Mouse (Mus musculus) left cerebral cortex, adult 11 months (tissue): Measurements from ENCODE around the gene Tubb2b.

ENCODE experiments used
- DNase-seq: peaks from one replicate; pipeline ENCODE4 v3.0.0; 2022; ENCODE audit warnings: low spot score

Gene Tubb2b

GRCm38 (mm10) chr13:34130226-34130731, at the start of gene Tubb2b:
Gene Tubb2b, minus strand, starts transcription at chr13:34130466.
- peak; percentile 66 for DNase-seq

GRCm38 (mm10) chr13:34174025-34174424, 43.8 kb upstream of the Tubb2b start:
- no peak for DNase-seq

DNA sequence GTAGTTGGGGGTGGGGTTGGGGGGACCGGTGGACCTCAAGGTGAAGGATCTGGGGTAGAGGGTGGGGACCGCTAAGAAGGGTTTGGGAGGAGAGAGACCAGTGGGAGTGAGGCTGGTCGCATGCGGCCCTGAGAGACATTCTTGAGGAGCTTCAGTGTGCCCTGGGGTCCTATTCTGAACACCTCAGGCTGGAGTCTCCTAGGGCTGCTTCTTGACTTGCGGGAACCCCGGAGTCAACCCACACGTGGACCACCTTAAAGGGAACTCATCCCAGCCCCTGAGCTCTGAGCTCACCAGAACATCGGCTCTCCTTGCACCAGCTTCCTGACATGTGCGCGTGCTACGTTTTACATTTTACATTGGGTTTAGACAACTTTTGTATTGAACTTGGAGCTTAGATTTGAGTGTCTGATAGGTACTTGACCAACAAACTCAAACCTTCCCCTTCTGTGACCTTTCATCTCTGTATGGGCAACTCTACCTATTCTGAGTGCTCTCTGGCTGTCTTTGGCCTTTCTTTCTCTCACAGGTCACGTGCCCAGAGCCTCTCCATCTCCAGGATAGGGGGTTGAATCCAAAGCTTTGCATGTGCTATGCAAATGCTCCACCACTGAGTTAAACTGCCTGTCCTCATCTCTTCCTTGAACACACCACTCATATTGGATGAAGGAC, 33.2 kb upstream of the Tubb2b start:
- DNase-seq = no peak

DNA sequence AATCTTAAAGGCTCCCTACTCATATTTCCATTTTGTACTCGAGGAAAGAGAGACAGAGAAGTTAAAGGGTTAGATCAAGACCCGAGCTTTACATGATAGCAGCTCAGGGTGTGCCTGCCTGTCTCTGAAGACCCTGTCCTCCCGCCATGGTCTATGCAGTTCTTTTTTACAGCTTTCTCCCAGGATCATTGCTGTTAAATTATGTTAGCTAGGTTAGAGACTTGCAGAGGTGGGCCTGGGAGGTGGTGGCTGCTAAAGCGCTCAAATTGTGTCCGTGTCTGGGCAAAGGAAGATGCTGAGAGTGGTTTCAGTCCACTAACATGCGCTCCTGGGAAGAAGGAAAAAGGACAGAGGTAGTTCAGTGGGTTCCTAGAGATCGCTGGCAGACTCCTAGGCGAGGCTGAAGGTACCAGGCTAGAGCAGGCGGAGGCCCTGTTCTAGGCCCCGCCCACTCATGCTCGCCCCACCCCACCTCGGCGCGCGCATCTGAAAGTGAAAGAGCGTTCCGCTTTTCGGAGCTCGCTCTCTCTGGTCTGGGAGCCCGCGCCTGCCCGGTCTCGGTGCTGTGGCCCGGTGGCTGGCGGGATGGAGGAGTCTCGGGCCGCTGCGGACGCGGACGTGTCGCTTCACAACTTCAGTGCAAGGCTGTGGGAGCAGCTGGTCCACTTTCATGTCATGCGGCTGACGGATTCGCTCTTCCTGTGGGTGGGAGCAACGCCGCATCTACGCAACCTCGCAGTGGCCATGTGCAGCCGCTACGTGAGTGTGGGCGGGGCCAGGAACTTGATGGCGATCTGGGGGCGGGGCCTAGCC, 32.4 kb upstream of the Tubb2b start, which contains the start of gene Psmg4:
Gene Psmg4 (plus strand): TSS at position 474 of the 813 bp plus-strand sequence.
- DNase-seq = peak; percentile 90

- no peak for DNase-seq
These were observed 29.7 kb upstream of the Tubb2b start for GRCm38 (mm10) chr13:34159926-34160325.

DNA sequence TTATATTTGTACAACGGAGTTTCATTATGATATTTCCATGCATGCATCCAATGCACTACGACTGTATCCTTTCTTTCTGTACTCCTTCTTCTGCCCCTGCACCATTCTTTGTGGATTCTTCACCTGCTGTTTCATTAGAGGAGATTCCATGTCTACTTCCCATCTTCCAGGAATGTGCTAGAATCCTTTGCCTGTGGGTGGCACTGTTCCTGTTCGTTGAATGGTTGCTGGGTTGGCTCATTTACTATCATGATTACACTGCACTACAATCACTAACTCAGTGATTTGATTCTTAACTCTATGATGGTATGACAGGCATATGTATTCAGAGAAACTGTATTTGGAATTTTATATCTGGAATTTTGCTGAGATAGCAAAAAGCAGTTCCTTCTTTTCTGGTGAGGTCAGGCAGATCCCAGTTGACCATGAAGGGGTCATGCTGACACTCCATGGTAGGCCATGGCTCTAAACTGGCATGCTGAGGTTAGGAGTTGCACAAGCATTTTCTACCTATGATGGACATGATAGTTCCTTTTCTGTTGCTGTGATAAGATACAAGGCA, 27.4 kb upstream of the Tubb2b start:
- DNase-seq = no peak

DNA sequence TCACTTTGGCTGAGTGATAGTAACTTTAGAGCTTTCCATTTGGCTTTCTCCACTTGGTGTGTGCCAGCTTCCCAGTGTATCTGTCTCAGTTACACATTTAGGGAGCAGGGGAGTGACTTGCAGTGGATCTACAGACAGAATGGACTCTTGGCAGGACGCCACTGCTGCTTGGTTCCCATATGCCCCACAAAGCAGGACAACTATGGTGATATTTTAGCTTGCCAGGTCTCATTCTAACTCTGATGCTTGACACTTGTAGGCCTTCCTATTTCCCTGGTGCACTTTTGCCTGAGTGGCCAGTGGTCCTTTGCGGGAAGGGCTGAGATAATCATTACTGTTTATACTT, 26.5 kb upstream of the Tubb2b start:
- DNase-seq = no peak

DNA sequence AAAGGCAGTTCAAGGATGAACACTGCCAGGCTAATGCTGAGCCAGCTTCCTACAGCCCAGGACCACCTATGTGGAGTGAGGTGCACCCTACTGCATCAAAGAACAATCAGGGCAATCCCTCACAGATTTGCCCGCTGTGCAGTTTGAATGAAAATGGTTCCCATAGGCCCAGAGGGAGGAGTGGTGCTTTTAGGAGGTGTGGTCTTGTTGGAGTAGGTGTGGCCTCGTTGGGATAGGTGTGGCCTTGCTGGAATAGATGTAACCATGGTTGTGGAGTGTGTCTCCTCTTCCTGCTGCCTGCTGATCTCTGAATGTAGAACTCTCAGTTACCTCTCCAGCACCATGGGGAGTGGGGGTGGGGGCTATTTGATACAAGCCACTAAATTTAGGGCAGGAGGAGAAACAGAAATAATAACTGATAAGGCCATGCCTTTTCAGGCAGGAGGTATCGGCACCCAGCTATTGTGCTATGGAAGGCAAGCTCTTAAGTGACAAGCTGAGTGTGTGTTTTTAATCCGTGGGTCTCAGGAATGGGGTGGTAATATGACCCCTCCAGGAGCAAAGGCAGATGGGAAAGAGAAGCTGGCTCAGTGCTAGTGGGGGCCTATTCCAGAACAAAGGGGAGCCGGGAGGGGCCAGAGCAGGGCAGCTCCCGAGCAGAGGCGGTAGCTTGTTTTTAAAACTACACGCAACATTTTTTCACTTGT, 26.0 kb upstream of the Tubb2b start:
- DNase-seq = no peak

- DNase-seq = no peak
These were observed 24.6 kb upstream of the Tubb2b start for GRCm38 (mm10) chr13:34154931-34155272.

DNA sequence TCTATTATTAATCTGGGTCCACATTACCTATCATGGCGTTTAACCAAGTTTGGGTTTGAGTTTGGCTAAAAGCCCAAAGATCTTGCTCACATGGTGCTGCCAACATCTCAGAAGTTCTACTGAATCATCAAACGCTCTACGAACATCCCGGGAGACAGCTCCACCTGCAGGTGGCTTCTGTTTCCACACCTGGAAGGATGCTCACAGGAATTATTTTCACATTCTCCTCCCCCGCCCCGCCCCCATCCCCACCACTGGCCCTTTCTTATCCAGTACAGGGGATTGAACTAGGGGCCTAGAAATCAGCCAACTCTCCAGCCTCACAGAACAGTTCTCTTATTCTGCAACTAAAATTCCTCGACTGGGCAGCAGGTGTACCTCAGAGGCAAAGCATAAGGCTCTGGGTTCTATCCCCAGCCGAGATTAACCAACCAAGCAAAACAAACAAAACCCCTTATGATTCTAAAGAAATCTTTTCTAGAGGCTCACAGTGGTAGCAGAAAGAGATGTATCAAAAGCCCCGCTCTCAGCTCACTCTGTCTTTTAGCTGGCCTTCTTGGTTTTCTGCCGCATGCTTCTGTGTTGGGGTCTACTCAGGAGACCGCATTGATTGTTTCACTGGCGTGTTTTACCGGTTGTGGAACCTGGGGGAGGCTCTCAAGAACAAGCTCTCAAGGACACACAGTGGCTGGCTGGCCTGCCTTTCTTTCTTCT, 24.1 kb upstream of the Tubb2b start:
- peak; percentile 69 for DNase-seq

GRCm38 (mm10) chr13:34153254-34154011, 23.2 kb upstream of the Tubb2b start:
- no peak for DNase-seq

- DNase-seq = no peak
These were observed 22.4 kb upstream of the Tubb2b start for GRCm38 (mm10) chr13:34152695-34153094.

DNA sequence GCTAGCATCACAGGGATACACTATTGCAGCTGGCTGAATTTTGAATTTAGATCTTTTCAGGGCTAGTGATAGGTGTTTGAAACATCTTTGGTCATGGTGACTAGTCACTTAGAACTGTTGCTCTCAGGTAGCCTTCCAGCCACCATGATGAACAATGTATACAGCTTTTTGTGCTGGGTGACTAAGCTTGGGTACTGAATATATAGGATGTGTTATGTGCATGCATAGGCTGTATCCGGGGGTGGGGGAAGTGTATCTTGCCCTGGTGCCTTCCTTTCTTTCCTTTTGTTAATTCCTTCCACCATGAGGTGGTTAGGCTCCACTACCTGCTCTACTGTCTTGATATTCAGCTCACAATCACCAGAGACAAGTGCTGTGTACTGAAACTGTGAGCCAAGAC, 21.2 kb upstream of the Tubb2b start:
- no peak for DNase-seq

- DNase-seq = no peak
These were observed 20.2 kb upstream of the Tubb2b start for GRCm38 (mm10) chr13:34150271-34151027.

- DNase-seq = no peak
These were observed 19.4 kb upstream of the Tubb2b start for GRCm38 (mm10) chr13:34149463-34150176.

GRCm38 (mm10) chr13:34148767-34149392, 18.6 kb upstream of the Tubb2b start:
- peak; percentile 71 for DNase-seq

- DNase-seq = no peak
These were observed 17.9 kb upstream of the Tubb2b start for GRCm38 (mm10) chr13:34148181-34148580.

DNA sequence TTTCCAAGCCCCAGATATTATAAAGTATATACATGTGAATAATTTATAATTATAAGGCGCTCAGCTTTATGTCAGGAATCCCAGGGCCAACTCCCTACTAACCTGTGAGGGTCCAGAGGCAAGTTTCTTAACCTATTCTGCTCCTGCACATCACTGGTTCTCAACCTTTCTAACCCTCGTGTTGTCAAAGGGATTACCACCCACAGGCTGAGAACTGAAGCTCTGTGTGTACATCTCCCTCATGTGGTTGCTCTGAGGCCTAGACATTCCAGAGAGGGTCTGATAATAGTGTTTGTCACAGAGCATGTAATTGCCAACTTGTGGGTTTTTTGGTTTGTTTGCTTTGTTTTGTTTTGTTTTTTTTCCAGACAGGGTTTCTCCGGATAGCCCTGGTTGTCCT, 16.6 kb upstream of the Tubb2b start:
- DNase-seq = no peak

GRCm38 (mm10) chr13:34143389-34143788, 13.1 kb upstream of the Tubb2b start:
- no peak for DNase-seq
